In the genomic region with DNA sequence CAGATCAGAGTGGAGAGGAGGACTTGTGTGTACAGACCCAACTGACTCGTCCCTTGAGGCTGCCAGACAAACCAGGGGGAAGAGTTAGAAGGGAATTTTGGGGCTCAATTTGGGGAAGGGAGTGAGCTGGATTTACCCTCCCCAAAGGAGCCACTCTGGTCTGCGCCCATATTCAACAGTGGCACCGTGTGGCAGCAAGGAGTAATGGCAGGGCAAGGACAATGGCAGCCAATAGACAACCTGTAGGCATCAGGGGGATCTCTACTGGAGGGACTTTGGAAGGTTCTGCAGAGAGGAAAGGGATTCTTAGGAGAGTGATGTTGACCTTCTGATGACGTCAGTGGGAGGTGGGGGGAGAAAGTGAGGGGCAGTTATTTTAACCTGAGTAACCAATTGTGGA, we compare ENCODE assay signal across 9 mouse cellular contexts.
DNase-seq lines count a peak whose midpoint lies in the region; ATAC-seq and TF ChIP-seq lines count a peak whose summit lies in the region.
"Had no signal": no experiment of that assay in that cellular context is flagged by ENCODE, and none has a peak within 500 bp of the region (broad histone marks: within the 10 kb centered on the region; RNA-seq: fewer than 3 reads in every experiment).

No protein-coding gene starts in this region.

- H3K27me3 ChIP-seq in liver, postnatal 0 days (ENCODE audit: insufficient read depth, low read length) = no peaks in the 10 kb centered on the region

- no peak overlapping the region for H3K27ac ChIP-seq in liver, postnatal 0 days (ENCODE audit: low read depth)

- no peaks in the 10 kb centered on the region for H3K4me1 ChIP-seq in liver, postnatal 0 days (ENCODE audit: insufficient read depth)

- 18% methylated on average over 4 of the region's 4 CpGs for WGBS in liver, postnatal 0 days (ENCODE audit: insufficient replicate concordance)

- intact Hi-C loops in gastrocnemius, postnatal 14 days (cut with DNase I; ENCODE audit: low total_unique reads) = loop anchor here (5.0 kb wide), 1 partner anchor 387 kb away; no protein-coding TSS in a partner anchor

- no peak overlapping the region for H3K4me3 ChIP-seq in liver, postnatal 0 days (ENCODE audit: low read depth, low read length)

- TF ChIP-seq EP300 in liver, postnatal 0 days (IDR thresholded peaks at IDR 0.05; ENCODE audit: low read depth) = no peak

- H3K9me3 ChIP-seq in liver, postnatal 0 days (ENCODE audit: low read length) = no peaks in the 10 kb centered on the region

- DNase-seq in gastrocnemius, adult 18-20 months (ENCODE audit: low spot score) = peak; percentile 14
- DNase-seq in gastrocnemius, postnatal 14 days = no peak
- DNase-seq in liver, postnatal 0 days = no peak
- no peak for DNase-seq in liver
- peak; percentile 36 to 41 for DNase-seq in adrenal gland, postnatal 36 days
- DNase-seq in lung, postnatal 25 days (ENCODE audit: low spot score) = peak; percentile 5
- DNase-seq in cerebellum, adult 18-20 months = no peak
- DNase-seq: thymus, postnatal 36 days had no signal

- no peak for ATAC-seq in liver, postnatal 0 days
- ATAC-seq in megakaryocyte, adult 5-6 weeks (ENCODE audit: poor library complexity, severe bottlenecking) = no peak

- H3K4me2 ChIP-seq in liver, postnatal 0 days (ENCODE audit: low read depth, low read length) = no peak overlapping the region

- no peaks in the 10 kb centered on the region for H3K36me3 ChIP-seq in liver, postnatal 0 days (replicated peaks; ENCODE audit: insufficient read depth, low read length)

- H3K9ac ChIP-seq in liver, postnatal 0 days (replicated peaks) = no peak overlapping the region

- TF ChIP-seq CTCF in liver, postnatal 0 days (IDR thresholded peaks at IDR 0.05; ENCODE audit: low read depth) = peak; percentile 69

Comparison
In these comparisons a context has a peak if more than half of its experiments do, and no peak if none do; other contexts are left out.
1. DNase-seq: peak in gastrocnemius, adult 18-20 months (single experiment), adrenal gland, postnatal 36 days (2 of 2) and lung, postnatal 25 days (single experiment); none in gastrocnemius, postnatal 14 days (single experiment), liver, postnatal 0 days (single experiment), liver (single experiment) and cerebellum, adult 18-20 months (0 of 2).